Comparison of ENCODE assay signal across 8 mouse cellular contexts in the genomic region with DNA sequence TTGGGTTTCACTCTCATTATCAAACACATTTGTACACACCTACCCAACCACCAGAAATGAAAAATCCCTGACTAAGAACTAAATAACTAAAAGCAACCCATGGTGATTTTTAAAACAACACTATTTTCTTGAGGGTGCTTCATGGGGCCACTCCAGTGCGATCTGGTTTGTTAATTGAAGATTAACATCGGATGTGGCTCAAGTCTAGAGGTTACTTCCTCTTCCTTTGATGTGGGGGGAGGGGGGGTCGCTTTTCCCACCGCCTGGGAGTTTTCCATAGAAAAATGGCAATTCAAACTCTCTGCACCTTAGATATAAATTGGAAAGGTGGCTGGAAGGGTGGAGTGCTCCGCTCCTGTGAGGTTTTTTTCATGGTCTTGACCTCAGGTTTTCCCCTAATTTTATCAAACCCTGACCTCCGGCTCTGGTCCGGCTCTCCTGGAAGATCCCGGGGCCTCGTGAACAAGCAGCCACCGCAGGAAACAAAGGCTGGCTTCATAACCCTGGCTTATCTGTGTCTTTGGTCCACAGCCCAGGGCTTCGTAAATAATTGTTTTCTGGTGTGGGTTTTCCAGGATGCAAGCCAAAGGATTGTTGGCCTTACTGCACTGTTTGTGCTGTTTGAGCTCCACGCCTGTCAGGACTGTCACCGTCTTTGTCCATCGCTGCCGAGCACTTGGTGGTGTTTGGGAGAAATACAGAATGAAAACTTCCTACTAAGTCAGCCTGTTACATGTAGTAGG. TPM values are rescaled to one million over a fixed set of nuclear protein-coding genes. Genes with fewer than 3 reads are reported as not detected.
DNase-seq lines count a peak whose midpoint lies in the region; ATAC-seq lines count a peak whose summit lies in the region.

No protein-coding gene starts in this region.

- peaks cover 34% of the 10 kb centered on the region for H3K4me1 ChIP-seq in forebrain, embryonic 13.5 days
- H3K4me1 ChIP-seq in hindbrain, embryonic 16.5 days (ENCODE audit: control insufficient read depth, insufficient read depth, low read depth, low read length), result peaks cover 16% of the 10 kb centered on the region
- H3K4me1 ChIP-seq in liver, embryonic 16.5 days (ENCODE audit: control insufficient read depth, low read depth, low read length), result peaks cover 6% of the 10 kb centered on the region
- peaks cover 28% of the 10 kb centered on the region for H3K4me1 ChIP-seq in stomach, embryonic 15.5 days

- DNase-seq in cerebellum, adult 11-12 months, result peak; percentile 9
- no peak for DNase-seq in cerebellum, adult 8-10 months
- DNase-seq in ZHBTc4 (ENCODE audit: low read depth, low spot score), result peak; percentile 35
- DNase-seq in frontal cortex, postnatal 14 days (ENCODE audit: low spot score in 2 of 2), result no peak

- H3K36me3 ChIP-seq in forebrain, embryonic 13.5 days (ENCODE audit: poor library complexity, severe bottlenecking), result no peaks in the 10 kb centered on the region
- H3K36me3 ChIP-seq in hindbrain, embryonic 16.5 days (ENCODE audit: control insufficient read depth, insufficient read depth, low read length), result no peaks in the 10 kb centered on the region
- no peaks in the 10 kb centered on the region for H3K36me3 ChIP-seq in liver, embryonic 16.5 days (ENCODE audit: control insufficient read depth, insufficient read depth)
- no peaks in the 10 kb centered on the region for H3K36me3 ChIP-seq in stomach, embryonic 15.5 days

- H3K27ac ChIP-seq in forebrain, embryonic 13.5 days, result peak overlapping the region; percentile 31; the same call in 1 of the 2 replicates
- 0 out of 2 replicates have a peak overlapping the region, but pooled peaks have one; percentile 12 for H3K27ac ChIP-seq in hindbrain, embryonic 16.5 days (ENCODE audit: low read depth, low read length)
- no peak overlapping the region for H3K27ac ChIP-seq in liver, embryonic 16.5 days (ENCODE audit: low read length)
- peak overlapping the region; percentile 26; the same call in 1 of the 2 replicates for H3K27ac ChIP-seq in stomach, embryonic 15.5 days

- H3K9ac ChIP-seq in forebrain, embryonic 13.5 days, result peak overlapping the region; percentile 26; the same call in 1 of the 2 replicates
- no peak overlapping the region for H3K9ac ChIP-seq in hindbrain, embryonic 16.5 days (ENCODE audit: low read depth, low read length)
- no peak overlapping the region for H3K9ac ChIP-seq in liver, embryonic 16.5 days (ENCODE audit: low read depth, low read length)
- H3K9ac ChIP-seq in stomach, embryonic 15.5 days, result no peak overlapping the region

- no peak overlapping the region for H3K4me3 ChIP-seq in forebrain, embryonic 13.5 days
- no peak overlapping the region for H3K4me3 ChIP-seq in hindbrain, embryonic 16.5 days (ENCODE audit: low read length)
- no peak overlapping the region for H3K4me3 ChIP-seq in liver, embryonic 16.5 days (ENCODE audit: low read depth, low read length)
- no peak overlapping the region for H3K4me3 ChIP-seq in stomach, embryonic 15.5 days (replicated peaks)

- no peaks in the 10 kb centered on the region for H3K9me3 ChIP-seq in forebrain, embryonic 13.5 days (replicated peaks)
- no peaks in the 10 kb centered on the region for H3K9me3 ChIP-seq in hindbrain, embryonic 16.5 days (ENCODE audit: control insufficient read depth, low read length)
- no peaks in the 10 kb centered on the region for H3K9me3 ChIP-seq in liver, embryonic 16.5 days (replicated peaks; ENCODE audit: control insufficient read depth, low read length)
- no peaks in the 10 kb centered on the region for H3K9me3 ChIP-seq in stomach, embryonic 15.5 days

- 16% methylated on average over 15 of the region's 15 CpGs for WGBS in forebrain, embryonic 13.5 days
- WGBS in hindbrain, embryonic 16.5 days, result 17% methylated on average over 15 of the region's 15 CpGs
- 11% methylated on average over 15 of the region's 15 CpGs for WGBS in liver, embryonic 16.5 days (ENCODE audit: insufficient replicate concordance)
- WGBS in stomach, embryonic 15.5 days, result 28% methylated on average over 15 of the region's 15 CpGs

- H3K27me3 ChIP-seq in forebrain, embryonic 13.5 days, result peaks cover 15% of the 10 kb centered on the region; the same call in 1 of the 2 replicates
- no peaks in the 10 kb centered on the region for H3K27me3 ChIP-seq in hindbrain, embryonic 16.5 days (replicated peaks; ENCODE audit: control insufficient read depth, insufficient read depth, low read length)
- H3K27me3 ChIP-seq in liver, embryonic 16.5 days (ENCODE audit: control insufficient read depth, insufficient read depth, low read depth, low read length), result no peaks in the 10 kb centered on the region
- H3K27me3 ChIP-seq in stomach, embryonic 15.5 days (replicated peaks), result no peaks in the 10 kb centered on the region

- ATAC-seq in forebrain, embryonic 13.5 days, result no peak
- 0 out of 2 replicates have a peak, but pooled peaks have one; percentile 18 for ATAC-seq in hindbrain, embryonic 16.5 days
- peak; percentile 74 for ATAC-seq in liver, embryonic 16.5 days (ENCODE audit: low read depth)
- no peak for ATAC-seq in stomach, embryonic 15.5 days (ENCODE audit: insufficient read depth, low FRiP score, low read depth)

- H3K4me2 ChIP-seq in forebrain, embryonic 13.5 days, result no peak overlapping the region
- peak overlapping the region; percentile 5; the same call in 1 of the 2 replicates for H3K4me2 ChIP-seq in hindbrain, embryonic 16.5 days (ENCODE audit: low read length)
- no peak overlapping the region for H3K4me2 ChIP-seq in liver, embryonic 16.5 days (ENCODE audit: low read depth, low read length)
- H3K4me2 ChIP-seq in stomach, embryonic 15.5 days, result no peak overlapping the region

RNA-seq across cellular contexts. Expression of gene Pygo1, which starts 44.2 kb away (rescaled TPM):
- polyA plus RNA-seq in forebrain, embryonic 13.5 days (2015; fragmentation: Nextera tagmentation; extraction: Ambion mirVana), result 10.5 and 10.7 TPM in 2 replicates
- polyA plus RNA-seq in hindbrain, embryonic 16.5 days (2015; fragmentation: Nextera tagmentation; extraction: Ambion mirVana), result 12.0 and 13.4 TPM in 2 replicates
- polyA plus RNA-seq in liver, embryonic 16.5 days (2015; fragmentation: Nextera tagmentation; extraction: Ambion mirVana), result 0.08 TPM in 2 replicates
- 3.4 and 3.5 TPM in 2 replicates for polyA plus RNA-seq in stomach, embryonic 15.5 days (2015; fragmentation: Nextera tagmentation; extraction: Ambion mirVana)

Comparison
In these comparisons a context has a peak if more than half of its experiments do, and no peak if none do; other contexts are left out.
1. DNase-seq: peak in cerebellum, adult 11-12 months (single experiment) and ZHBTc4 (single experiment); none in cerebellum, adult 8-10 months (single experiment) and frontal cortex, postnatal 14 days (0 of 2).
2. ATAC-seq: peak in hindbrain, embryonic 16.5 days (single experiment) and liver, embryonic 16.5 days (single experiment); none in forebrain, embryonic 13.5 days (single experiment) and stomach, embryonic 15.5 days (single experiment).